Mouse (Mus musculus): Measurements from ENCODE around the gene Mtx1. TPM values are rescaled to one million over a fixed set of nuclear protein-coding genes. Genes with fewer than 3 reads are reported as not detected.
"Not testable (repeated sequence)": the region's sequence is repeated elsewhere in the genome, so short reads cannot be mapped to it uniquely, and the experiment has no call there.

The Mtx1 gene
- polyA plus RNA-seq, 1 experiment from 2014 or later = 205 TPM

DNA sequence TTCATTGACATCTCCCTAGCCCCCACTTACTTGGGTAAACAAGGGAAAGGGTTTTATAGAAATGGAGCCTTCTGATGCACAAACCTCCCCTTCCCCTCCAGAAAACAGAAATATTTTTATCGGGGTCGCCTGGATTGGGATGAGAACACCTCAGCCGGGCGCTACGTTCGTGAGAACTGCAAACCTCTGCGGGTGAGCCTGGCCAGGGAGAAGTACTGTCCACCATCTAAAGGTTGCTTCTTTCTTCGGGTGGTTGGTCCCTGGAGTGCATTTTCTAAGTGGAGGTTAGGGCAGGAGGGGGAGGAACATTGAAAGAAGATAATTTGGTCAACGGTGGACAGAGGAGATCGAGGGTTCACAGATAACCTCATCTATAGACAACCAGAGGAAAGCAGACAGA is 51.3 kb downstream of the Mtx1 start:
- Histone ChIP-seq H3K4me3 (no peak overlapping the region), H3K27ac (no peak overlapping the region), H3K36me3 (peaks cover 80% of the 10 kb centered on the region), H3K9me3 (no peaks in the 10 kb centered on the region), H3K27me3 (no peaks in the 10 kb centered on the region), H3K9ac (no peak overlapping the region), H3K4me2 (replicated peaks) (no peak overlapping the region), H3K4me1 (peaks cover 21% of the 10 kb centered on the region)
- no peak for ATAC-seq (ENCODE audit: low FRiP score, low read depth)
- 93% methylated on average over 10 of the region's 10 CpGs for WGBS

DNA sequence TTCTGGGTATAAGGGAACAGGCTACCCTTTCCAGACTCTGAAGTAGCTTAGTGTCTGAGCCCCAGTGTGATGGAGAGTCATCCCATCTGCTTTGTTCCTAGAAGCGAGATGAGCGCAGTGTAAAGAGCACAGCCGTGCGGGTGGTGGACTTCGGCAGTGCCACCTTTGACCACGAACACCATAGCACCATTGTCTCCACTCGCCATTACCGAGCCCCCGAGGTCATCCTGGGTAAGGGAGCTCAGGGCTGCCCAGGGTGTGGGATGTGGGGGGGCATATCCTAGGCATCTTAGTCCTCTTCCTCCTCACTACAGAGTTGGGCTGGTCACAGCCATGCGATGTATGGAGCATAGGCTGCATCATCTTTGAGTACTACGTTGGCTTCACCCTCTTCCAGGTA is 52.0 kb downstream of the Mtx1 start:
- H3K9ac ChIP-seq = no peak overlapping the region
- 94% methylated on average over 11 of the region's 11 CpGs for whole genome bisulfite sequencing
- H3K4me2 ChIP-seq (replicated peaks) = no peak overlapping the region
- peaks cover 21% of the 10 kb centered on the region for H3K4me1 ChIP-seq
- H3K9me3 ChIP-seq = no peaks in the 10 kb centered on the region
- H3K4me3 ChIP-seq = no peak overlapping the region
- no peak overlapping the region for H3K27ac ChIP-seq
- peaks cover 80% of the 10 kb centered on the region for H3K36me3 ChIP-seq
- H3K27me3 ChIP-seq = no peaks in the 10 kb centered on the region
- ATAC-seq (ENCODE audit: low FRiP score, low read depth) = no peak

DNA sequence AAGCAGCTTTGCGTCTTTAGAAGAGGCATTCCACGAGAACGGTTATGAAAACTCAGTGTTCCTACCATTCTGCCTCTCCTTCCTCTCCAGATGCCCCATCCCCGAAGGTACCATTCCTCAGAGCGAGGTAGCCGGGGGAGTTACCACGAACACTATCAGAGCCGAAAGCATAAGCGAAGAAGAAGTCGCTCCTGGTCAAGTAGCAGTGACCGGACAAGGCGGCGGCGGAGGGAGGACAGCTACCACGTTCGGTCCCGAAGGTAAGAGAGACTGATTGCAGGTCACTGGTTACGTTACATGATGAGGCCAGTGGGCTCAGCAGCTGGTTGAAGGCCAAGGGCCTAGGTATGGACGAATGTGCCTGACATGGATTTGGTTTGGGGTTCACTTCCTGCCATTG is 59.9 kb downstream of the Mtx1 start:
- 96% methylated on average over 19 of the region's 19 CpGs for WGBS
- Histone ChIP-seq H3K36me3 (peaks cover 57% of the 10 kb centered on the region), H3K4me3 (no peak overlapping the region), H3K4me2 (replicated peaks) (no peak overlapping the region), H3K4me1 (peaks cover 24% of the 10 kb centered on the region), H3K27ac (no peak overlapping the region), H3K9me3 (no peaks in the 10 kb centered on the region), H3K27me3 (no peaks in the 10 kb centered on the region), H3K9ac (no peak overlapping the region)
- ATAC-seq (ENCODE audit: low FRiP score, low read depth) = no peak

DNA sequence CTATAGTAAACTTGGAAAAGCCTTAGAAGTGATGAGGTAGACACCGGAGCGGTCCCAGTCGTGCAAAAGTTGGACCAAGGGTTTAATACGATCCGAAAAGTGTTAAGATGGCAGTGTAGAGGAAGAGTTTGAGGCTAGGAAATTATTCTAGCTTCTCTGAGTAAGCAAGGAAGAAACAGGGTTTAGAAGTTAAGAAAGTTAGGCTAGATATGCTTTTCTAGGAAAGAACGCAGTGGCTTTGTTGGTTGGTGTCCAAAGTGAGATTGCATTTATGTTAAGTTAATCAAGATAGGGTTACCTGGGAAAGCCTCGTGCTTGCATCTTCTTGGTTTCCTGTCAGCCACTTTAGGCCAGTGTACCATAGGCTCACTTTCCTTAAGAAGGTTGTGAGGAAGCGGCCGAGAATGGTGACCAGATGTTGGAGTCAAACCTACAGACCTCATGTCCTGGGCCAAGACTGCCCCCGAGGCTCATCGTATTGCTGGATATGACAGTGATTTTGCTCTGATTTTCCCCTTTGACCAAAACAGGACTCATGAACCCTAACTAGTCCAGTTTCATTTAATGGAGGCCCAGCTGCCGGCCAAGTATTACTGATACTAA is 61.5 kb downstream of the Mtx1 start:
- peak overlapping the region; percentile 77 for H3K4me2 ChIP-seq (replicated peaks)
- 12% methylated on average over 12 of the region's 12 CpGs for WGBS
- H3K9me3 ChIP-seq = no peaks in the 10 kb centered on the region
- H3K9ac ChIP-seq = peak overlapping the region; percentile 98
- H3K36me3 ChIP-seq = peaks cover 42% of the 10 kb centered on the region
- H3K4me3 ChIP-seq = peak overlapping the region; percentile 91
- ATAC-seq (ENCODE audit: low FRiP score, low read depth) = no peak
- H3K27me3 ChIP-seq = no peaks in the 10 kb centered on the region
- peaks cover 25% of the 10 kb centered on the region for H3K4me1 ChIP-seq
- H3K27ac ChIP-seq = peak overlapping the region; percentile 98

DNA sequence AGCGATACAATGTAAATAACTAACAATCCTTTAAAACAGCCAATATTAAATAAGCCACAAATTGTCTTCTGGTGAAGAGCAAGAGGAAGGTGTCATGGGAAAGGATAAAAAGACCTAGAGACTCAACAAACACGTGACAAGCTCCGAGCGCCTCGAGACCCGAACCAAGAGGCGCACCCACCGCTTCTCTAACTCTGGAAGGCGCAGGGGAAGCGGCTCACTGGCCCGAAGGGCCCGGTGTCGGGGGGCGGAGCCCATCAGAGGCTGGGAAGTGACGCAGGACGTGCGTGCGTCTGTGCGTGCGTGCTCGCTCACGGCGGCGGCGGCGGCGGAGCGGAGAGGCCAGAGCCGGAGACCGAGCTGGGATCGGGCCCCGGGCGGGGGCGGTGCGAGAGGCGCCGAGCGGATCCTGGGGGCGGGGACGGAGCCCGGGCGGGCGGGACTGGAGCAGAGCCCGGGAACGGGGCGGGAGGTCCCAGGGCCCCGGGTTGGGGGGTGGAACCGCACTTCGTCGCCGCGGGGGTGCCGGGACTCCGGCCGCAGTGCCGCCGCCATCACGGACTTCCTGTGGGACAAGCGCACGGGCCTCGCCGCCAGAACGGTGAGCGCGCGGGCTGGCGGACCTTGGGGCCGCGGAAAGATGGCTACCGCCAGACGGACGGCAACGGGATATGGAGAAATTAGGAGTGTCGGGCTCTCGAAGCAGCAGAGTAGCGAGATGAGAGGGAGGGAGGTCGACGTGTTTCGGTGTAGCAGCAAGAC is 62.2 kb downstream of the Mtx1 start, which contains the start of gene Clk2:
Gene Clk2, plus strand, starts transcription at position 290 of the 762 bp plus-strand sequence.
- peak within 1 kb of the TSS; percentile 98 for H3K9ac ChIP-seq
- under 1% methylated on average over 77 of the region's 79 CpGs for WGBS
- ATAC-seq (ENCODE audit: low FRiP score, low read depth) = peak; percentile 98
- no peaks in the 10 kb centered on the region for H3K9me3 ChIP-seq
- peak within 1 kb of the TSS; percentile 77 for H3K4me2 ChIP-seq (replicated peaks)
- peak within 1 kb of the TSS; percentile 91 for H3K4me3 ChIP-seq
- peak within 1 kb of the TSS; percentile 98 for H3K27ac ChIP-seq
- peaks cover 3% of the 10 kb centered on the region; the same call in 1 of the 2 replicates for H3K27me3 ChIP-seq
- H3K36me3 ChIP-seq = peaks cover 35% of the 10 kb centered on the region
- peaks cover 32% of the 10 kb centered on the region for H3K4me1 ChIP-seq

DNA sequence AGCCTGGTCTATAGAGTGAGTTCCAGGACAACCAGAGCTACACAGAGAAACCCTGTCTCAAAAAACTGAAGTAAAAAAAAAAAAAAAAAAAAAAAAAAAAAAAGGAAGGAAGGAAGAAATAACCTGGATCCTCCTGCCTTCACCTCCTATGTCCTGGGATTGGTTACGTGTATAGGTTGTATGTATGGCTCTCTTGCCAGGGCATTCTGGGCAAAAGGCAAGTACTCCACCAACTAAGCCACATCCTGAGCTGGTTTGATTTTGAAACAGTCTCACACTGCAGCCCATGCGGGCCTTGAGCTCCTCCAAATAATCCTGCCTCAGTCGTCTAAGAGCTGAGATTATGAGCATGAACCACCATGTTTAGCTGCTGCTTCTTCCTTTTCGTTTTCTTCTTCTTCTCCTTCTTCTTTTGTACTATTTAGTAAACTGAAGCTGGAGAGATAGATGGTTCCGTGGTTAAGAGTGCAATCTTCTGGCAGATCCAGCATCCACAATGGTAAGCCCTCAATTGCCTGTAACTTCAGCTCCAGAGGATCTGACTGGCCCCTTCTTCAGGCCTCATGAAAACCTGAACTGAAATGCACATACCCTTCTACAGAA is 63.1 kb downstream of the Mtx1 start:
- 78% methylated on average over 5 of the region's 5 CpGs for WGBS

DNA sequence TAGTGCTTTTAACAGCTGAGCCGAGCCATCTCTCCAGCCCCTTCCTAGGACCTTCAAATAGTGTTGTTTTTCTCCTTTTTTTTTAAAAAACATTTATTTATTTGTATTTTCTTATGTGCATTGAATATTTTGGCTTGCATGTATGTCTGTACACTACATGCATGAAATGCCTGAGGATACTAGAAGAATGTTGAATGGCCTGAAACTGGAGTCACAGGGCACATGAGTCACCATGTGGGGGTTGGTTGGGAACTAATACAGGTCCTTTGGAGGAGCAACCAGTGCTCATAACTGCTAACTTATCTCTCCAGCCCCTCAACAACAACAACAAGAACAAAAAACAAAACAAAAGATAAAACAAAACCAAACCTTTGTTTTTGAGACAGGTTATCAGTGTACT is 63.8 kb downstream of the Mtx1 start:
- no peak overlapping the region for H3K27ac ChIP-seq
- no peak overlapping the region for H3K4me3 ChIP-seq
- H3K9ac ChIP-seq = no peak overlapping the region
- peaks cover 19% of the 10 kb centered on the region for H3K36me3 ChIP-seq
- H3K4me1 ChIP-seq = peaks cover 44% of the 10 kb centered on the region
- peaks cover 19% of the 10 kb centered on the region for H3K27me3 ChIP-seq
- no peaks in the 10 kb centered on the region for H3K9me3 ChIP-seq
- no peak for ATAC-seq (ENCODE audit: low FRiP score, low read depth)
- H3K4me2 ChIP-seq (replicated peaks) = no peak overlapping the region
- WGBS = 62% methylated on average over 1 of the region's 1 CpGs

More for the DNA sequence above, 63.1 kb downstream of the Mtx1 start:
- ATAC-seq (ENCODE audit: low FRiP score, low read depth) = no peak
- H3K27ac ChIP-seq = no peak overlapping the region
- H3K9ac ChIP-seq = peak overlapping the region; percentile 98
- H3K36me3 ChIP-seq = peaks cover 25% of the 10 kb centered on the region
- H3K9me3 ChIP-seq = no peaks in the 10 kb centered on the region
- H3K4me3 ChIP-seq = peak overlapping the region; percentile 91
- peaks cover 13% of the 10 kb centered on the region for H3K27me3 ChIP-seq
- peak overlapping the region; percentile 77 for H3K4me2 ChIP-seq (replicated peaks)
- peaks cover 41% of the 10 kb centered on the region for H3K4me1 ChIP-seq

DNA sequence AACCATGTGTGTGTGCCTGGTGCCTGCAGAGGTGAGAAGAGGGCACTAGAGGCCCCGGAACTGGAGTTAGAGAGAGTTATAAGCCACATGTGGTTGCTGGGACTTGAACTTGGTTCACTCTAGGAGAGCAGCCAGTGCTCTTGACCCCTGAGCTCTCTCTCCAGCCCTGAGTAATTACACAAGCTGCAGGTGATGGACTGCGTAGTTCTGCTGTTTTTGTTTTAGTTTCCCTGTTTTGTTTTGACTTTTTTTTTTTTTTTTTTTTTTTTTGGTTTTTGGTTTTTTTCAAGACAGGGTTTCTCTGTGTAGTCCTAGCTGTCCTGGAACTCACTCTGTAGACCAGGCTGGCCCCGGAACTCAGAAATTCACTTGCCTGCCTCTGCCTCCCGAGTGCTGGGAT is 65.1 kb downstream of the Mtx1 start:
- Histone ChIP-seq H3K9me3 (no peaks in the 10 kb centered on the region), H3K27ac (no peak overlapping the region), H3K27me3 (peaks cover 30% of the 10 kb centered on the region), H3K4me1 (peaks cover 40% of the 10 kb centered on the region), H3K4me3 (no peak overlapping the region), H3K36me3 (peaks cover 7% of the 10 kb centered on the region), H3K9ac (no peak overlapping the region), H3K4me2 (replicated peaks) (no peak overlapping the region)
- 80% methylated on average over 4 of the region's 4 CpGs for WGBS
- no peak for ATAC-seq (ENCODE audit: low FRiP score, low read depth)

DNA sequence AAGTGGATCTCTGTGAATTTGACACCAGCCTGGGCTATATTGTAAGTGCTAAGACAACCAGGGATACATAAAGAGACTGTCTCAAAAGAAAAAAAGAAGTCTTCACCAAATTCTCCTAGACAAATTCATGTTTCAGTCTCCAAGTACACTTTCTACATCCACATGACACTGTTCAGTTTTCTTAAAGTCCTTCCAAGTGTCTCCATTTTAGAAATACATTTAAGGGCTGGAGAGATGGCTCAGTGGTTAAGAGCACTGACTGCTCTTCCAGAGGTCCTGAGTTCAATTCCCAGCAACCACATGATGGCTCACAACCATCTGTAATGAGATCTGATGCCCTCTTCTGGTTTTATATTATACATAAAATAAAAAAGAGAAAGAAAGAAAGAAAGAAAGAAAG is 65.7 kb downstream of the Mtx1 start:
- not testable (repeated sequence) for H3K9ac ChIP-seq; H3K4me3 ChIP-seq; H3K4me2 ChIP-seq (replicated peaks); H3K27ac ChIP-seq; ATAC-seq (ENCODE audit: low FRiP score, low read depth); H3K9me3 ChIP-seq; H3K36me3 ChIP-seq
- Histone ChIP-seq H3K4me1 (peaks cover 35% of the 10 kb centered on the region), H3K27me3 (peaks cover 30% of the 10 kb centered on the region)

DNA sequence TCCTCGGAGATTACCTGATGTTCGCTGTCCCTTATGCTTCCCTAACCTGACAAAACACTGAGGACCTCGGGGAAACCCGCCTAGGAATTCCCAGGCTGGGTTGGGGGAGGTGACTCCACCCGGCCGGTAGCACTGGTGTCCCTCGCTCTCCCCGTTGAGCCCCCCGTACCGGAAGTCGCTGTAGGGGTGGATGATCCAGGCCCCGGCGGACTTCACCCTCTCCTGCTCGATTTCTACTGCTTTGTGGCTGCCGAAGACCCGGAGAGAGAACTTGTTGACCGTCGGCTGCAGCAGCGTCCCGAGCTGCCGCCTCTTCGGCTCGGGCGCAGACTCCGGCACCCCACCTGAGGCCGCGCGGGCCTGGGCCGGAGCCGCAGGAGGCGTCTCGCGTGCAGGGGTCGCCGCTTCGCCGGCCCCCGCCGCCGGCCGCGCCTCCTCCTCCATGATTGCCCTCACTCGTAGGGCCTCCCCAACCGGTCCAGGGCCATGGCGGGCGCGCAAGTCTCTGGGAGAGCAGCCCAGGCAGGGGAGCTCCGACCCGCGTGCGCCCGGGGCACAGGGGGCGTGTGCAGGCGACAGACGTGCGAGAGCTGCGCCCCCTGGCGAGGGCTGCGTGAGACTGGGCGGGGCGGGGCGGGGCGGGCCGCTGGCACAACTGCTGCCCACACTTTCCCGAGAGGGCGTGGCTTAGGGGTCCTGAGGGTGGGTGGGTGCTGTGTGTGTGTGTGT is 67.1 kb downstream of the Mtx1 start, which contains the start of gene Hcn3:
Gene Hcn3, minus strand, starts transcription at position 581 of the 729 bp plus-strand sequence.
- WGBS = under 1% methylated on average over 66 of the region's 66 CpGs
- peak within 1 kb of the TSS; percentile 94 for H3K4me2 ChIP-seq (replicated peaks)
- no peaks in the 10 kb centered on the region for H3K36me3 ChIP-seq
- peaks cover 26% of the 10 kb centered on the region for H3K4me1 ChIP-seq
- no peaks in the 10 kb centered on the region for H3K9me3 ChIP-seq
- no peak within 1 kb of the TSS for H3K27ac ChIP-seq
- peak; percentile 55; the same call in 1 of the 2 replicates for ATAC-seq (ENCODE audit: low FRiP score, low read depth)
- peak within 1 kb of the TSS; percentile 59 for H3K4me3 ChIP-seq
- H3K27me3 ChIP-seq = peaks cover 30% of the 10 kb centered on the region
- H3K9ac ChIP-seq = peak within 1 kb of the TSS; percentile 63

DNA sequence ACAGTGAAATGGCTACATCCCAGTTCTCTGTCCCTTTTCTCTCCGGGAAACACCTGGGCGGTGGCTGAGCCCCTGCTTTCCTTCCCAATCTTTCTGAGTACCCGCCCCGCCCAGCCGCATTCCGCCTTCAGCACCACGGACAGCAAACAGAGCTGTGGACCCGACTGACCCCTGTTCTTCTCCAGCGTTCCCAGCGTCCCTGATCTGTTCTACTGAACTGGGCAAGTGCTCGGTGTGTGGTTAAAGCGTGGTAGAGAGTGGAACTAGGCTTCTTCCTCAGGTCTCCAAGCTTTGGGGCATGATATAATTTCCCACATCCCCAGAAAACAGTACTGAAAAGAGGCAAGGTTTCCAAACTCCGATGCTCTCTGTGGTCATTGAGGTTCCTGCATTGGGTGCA is 67.7 kb downstream of the Mtx1 start:
- Histone ChIP-seq H3K36me3 (no peaks in the 10 kb centered on the region), H3K4me3 (peak overlapping the region; percentile 59), H3K27ac (no peak overlapping the region), H3K4me1 (peaks cover 26% of the 10 kb centered on the region), H3K27me3 (peaks cover 30% of the 10 kb centered on the region), H3K9ac (peak overlapping the region; percentile 63; the same call in 1 of the 2 replicates), H3K4me2 (replicated peaks) (peak overlapping the region; percentile 94), H3K9me3 (no peaks in the 10 kb centered on the region)
- ATAC-seq (ENCODE audit: low FRiP score, low read depth) = no peak
- WGBS = 1% methylated on average over 13 of the region's 13 CpGs

All from limb, embryonic 13.5 days (tissue).